Mouse (Mus musculus) E14TG2a.4 (cell line): ENCODE data around the gene Ndufs7.

Experiments used
- CTCF ChIP-seq: conservative IDR thresholded peaks from 2 replicates; pipeline ENCODE4 v1.5.1; 2014; ENCODE audit warnings: low read length
- NANOG ChIP-seq: IDR thresholded peaks from 2 replicates; pipeline ENCODE4 v1.6.1; 2014; ENCODE audit warnings: borderline replicate concordance, low read length, mixed read lengths

DNA sequence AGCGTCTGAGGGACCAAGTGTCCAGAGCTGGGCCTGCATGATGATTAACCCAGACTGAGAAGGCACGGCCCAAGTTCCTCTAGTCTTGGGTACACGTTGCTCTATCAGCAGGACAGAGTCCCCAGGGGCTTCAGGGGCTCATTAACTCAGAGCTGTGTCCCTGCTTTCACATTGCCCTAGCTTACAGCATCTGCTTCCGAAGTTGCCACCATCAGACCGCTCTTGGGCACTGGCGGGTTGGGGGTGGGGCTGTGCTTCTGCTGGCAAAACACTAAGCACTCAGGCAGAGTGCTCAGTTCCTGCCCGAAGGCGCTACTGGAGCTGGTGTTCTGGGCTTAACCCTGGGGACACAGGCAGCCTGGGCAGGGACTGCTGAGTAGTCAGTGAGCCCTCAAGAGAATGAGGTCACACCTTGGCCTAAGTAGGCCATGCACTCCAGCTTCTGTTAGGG, 33.0 kb downstream of the Ndufs7 start:
- no peak for TF ChIP-seq CTCF
- no peak for TF ChIP-seq NANOG
